Mouse (Mus musculus) left cerebral cortex, adult 6 months (tissue): ENCODE results near the gene Efcab11. TPM values are rescaled to one million over a fixed set of nuclear protein-coding genes. Genes with fewer than 3 reads are reported as not detected.

ENCODE experiments used
- long read RNA-seq, 2 experiments: library from polyadenylated mRNA; unstranded; transcript quantifications; one replicate each; pipeline ENCODE4 v2.0.0; 2019 to 2020
- polyA plus RNA-seq: library from polyadenylated mRNA; unstranded; fragments of <200 nt; fragmentation: Nextera tagmentation; gene quantifications from 2 replicates; pipeline ENCODE4 v1.2.3, GENCODE M21; 2021

The Efcab11 gene
- polyA plus RNA-seq: 0.31 and 0.45 TPM in 2 replicates
- long read RNA-seq, experiment 1, partial matches to known transcripts: 0 of 1 reads
- long read RNA-seq, experiment 1, other reads (novel, unspliced or antisense): 1 of 1 reads
- long read RNA-seq, experiment 2: 0 reads

GRCm38 (mm10) chr12:99884269-99885261 lies at the start of gene Efcab11, which contains the start of gene Tdp1:
TSS of gene Efcab11 (minus strand) at chr12:99884439.
TSS of gene Tdp1 (plus strand) at chr12:99884517.

Other genes starting within 250 kb of the Efcab11 start
- gene Tdp1, start 78 bp upstream of the Efcab11 start, polyA plus RNA-seq: 16.2 and 19.5 TPM in 2 replicates
- gene Kcnk13, start 80.1 kb upstream of the Efcab11 start, polyA plus RNA-seq: 5.6 and 8.7 TPM in 2 replicates
- 202 and 209 TPM in 2 replicates for gene Psmc1, start 225.7 kb upstream of the Efcab11 start, polyA plus RNA-seq